Comparison of ENCODE assay signal across 8 mouse cellular contexts in the genomic region with DNA sequence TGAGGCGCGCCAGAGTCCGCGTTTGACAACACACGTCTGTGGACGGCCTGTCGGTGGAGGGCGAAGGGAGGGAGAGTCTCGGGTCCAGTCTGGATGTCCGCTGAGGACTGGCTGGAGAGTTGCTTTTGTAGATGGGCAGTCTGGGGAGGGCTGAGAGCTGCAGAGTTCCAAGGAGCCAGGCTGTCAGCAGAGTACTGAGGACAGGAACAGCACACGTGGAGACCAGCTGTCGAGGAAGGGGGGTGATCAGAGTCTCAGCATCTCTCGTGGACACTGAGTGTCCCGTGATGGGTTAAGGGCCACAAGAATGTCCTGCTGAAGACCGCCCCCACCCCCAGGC. TPM values are rescaled to one million over a fixed set of nuclear protein-coding genes. Genes with fewer than 3 reads are reported as not detected.
DNase-seq lines count a peak whose midpoint lies in the region; ATAC-seq and TF ChIP-seq lines count a peak whose summit lies in the region.

No protein-coding gene starts in this region.

- ATAC-seq in hindbrain, embryonic 14.5 days (ENCODE audit: low FRiP score), result no peak
- ATAC-seq in midbrain, embryonic 13.5 days, result peak; percentile 74

- H3K27ac ChIP-seq in kidney, adult 2 months (ENCODE audit: insufficient read depth, low read depth, low read length), result peak overlapping the region; percentile 39
- H3K27ac ChIP-seq in brown adipose tissue, adult 24 weeks (replicated peaks; ENCODE audit: low read depth, low read length), result no peak overlapping the region
- H3K27ac ChIP-seq in hindbrain, embryonic 14.5 days, result peak overlapping the region; percentile 68; the same call in 1 of the 2 replicates
- peak overlapping the region; percentile 69 for H3K27ac ChIP-seq in midbrain, embryonic 13.5 days

- H3K4me1 ChIP-seq in kidney, adult 2 months (ENCODE audit: control insufficient read depth, insufficient read depth, low read length), result peaks cover 9% of the 10 kb centered on the region; the same call in 1 of the 2 replicates
- H3K4me1 ChIP-seq in brown adipose tissue, adult 24 weeks (ENCODE audit: control insufficient read depth, insufficient read depth, insufficient read length, low read length), result peaks cover 2% of the 10 kb centered on the region; the same call in 1 of the 2 replicates
- peaks cover 7% of the 10 kb centered on the region; the same call in 1 of the 2 replicates for H3K4me1 ChIP-seq in hindbrain, embryonic 14.5 days (replicated peaks; ENCODE audit: control insufficient read depth, insufficient read depth, low read length)
- H3K4me1 ChIP-seq in midbrain, embryonic 13.5 days (replicated peaks), result peaks cover 18% of the 10 kb centered on the region

- TF ChIP-seq POLR2A in kidney, adult 2 months (IDR thresholded peaks at IDR 0.05; ENCODE audit: low read depth, low read length), result no peak

- H3K9ac ChIP-seq in hindbrain, embryonic 14.5 days, result peak overlapping the region; percentile 72
- peak overlapping the region; percentile 85 for H3K9ac ChIP-seq in midbrain, embryonic 13.5 days (replicated peaks)

- H3K4me3 ChIP-seq in kidney, adult 2 months (ENCODE audit: insufficient read depth, low read depth, low read length), result peak overlapping the region; percentile 94
- peak overlapping the region; percentile 67 for H3K4me3 ChIP-seq in brown adipose tissue, adult 24 weeks (ENCODE audit: insufficient read depth, low read depth, low read length)
- peak overlapping the region; percentile 78 for H3K4me3 ChIP-seq in hindbrain, embryonic 14.5 days (replicated peaks; ENCODE audit: low read length)
- H3K4me3 ChIP-seq in midbrain, embryonic 13.5 days (replicated peaks), result peak overlapping the region; percentile 71

- DNase-seq in kidney, adult 2 months, result no peak
- DNase-seq in kidney, postnatal 4 days, result no peak
- DNase-seq in hindbrain, embryonic 14.5 days (ENCODE audit: low spot score), result no peak
- no peak for DNase-seq in cerebellum, postnatal 4 days (ENCODE audit: low spot score in 2 of 2)
- no peak for DNase-seq in layer of hippocampus, adult 11-12 months (ENCODE audit: low spot score)
- DNase-seq in frontal cortex, postnatal 10 days (ENCODE audit: low spot score in 2 of 2), result no peak

- peak overlapping the region; percentile 78 for H3K4me2 ChIP-seq in hindbrain, embryonic 14.5 days (replicated peaks)
- peak overlapping the region; percentile 89 for H3K4me2 ChIP-seq in midbrain, embryonic 13.5 days (replicated peaks)

- no peak for TF ChIP-seq CTCF in kidney, adult 2 months (conservative IDR thresholded peaks at IDR 0.05; ENCODE audit: insufficient read depth, insufficient read length, low read depth, low read length)

- under 1% methylated on average over 15 of the region's 15 CpGs for WGBS in kidney, adult 2 months
- 0% methylated on average over 15 of the region's 15 CpGs for WGBS in hindbrain, embryonic 14.5 days
- WGBS in midbrain, embryonic 13.5 days, result 2% methylated on average over 15 of the region's 15 CpGs

- no peaks in the 10 kb centered on the region for H3K27me3 ChIP-seq in kidney, adult 2 months (replicated peaks; ENCODE audit: control insufficient read depth, insufficient read depth, low read length)
- no peaks in the 10 kb centered on the region for H3K27me3 ChIP-seq in hindbrain, embryonic 14.5 days (ENCODE audit: control insufficient read depth, insufficient read depth, low read length)
- no peaks in the 10 kb centered on the region for H3K27me3 ChIP-seq in midbrain, embryonic 13.5 days

- H3K9me3 ChIP-seq in hindbrain, embryonic 14.5 days (ENCODE audit: control insufficient read depth, low read length), result no peaks in the 10 kb centered on the region
- no peaks in the 10 kb centered on the region for H3K9me3 ChIP-seq in midbrain, embryonic 13.5 days

- no peaks in the 10 kb centered on the region for H3K36me3 ChIP-seq in kidney, adult 2 months (ENCODE audit: control insufficient read depth, insufficient read depth, low read length)
- H3K36me3 ChIP-seq in hindbrain, embryonic 14.5 days (replicated peaks; ENCODE audit: control insufficient read depth, insufficient read depth), result peaks cover 29% of the 10 kb centered on the region
- peaks cover 16% of the 10 kb centered on the region for H3K36me3 ChIP-seq in midbrain, embryonic 13.5 days

RNA-seq across cellular contexts. Expression of a gene that starts 0.4 kb away (rescaled TPM):
- polyA plus RNA-seq in kidney, adult 2 months (2012; rRNA removed), result 10.4 and 12.5 TPM in 2 replicates
- polyA plus RNA-seq in brown adipose tissue, adult 24 weeks (2012; ENCODE audit: insufficient read depth, insufficient read length, missing spikeins), result 3.4 and 8.6 TPM in 2 replicates
- polyA plus RNA-seq in hindbrain, embryonic 14.5 days (2014; fragmentation: Nextera tagmentation; extraction: Ambion mirVana), result 5.0 and 5.2 TPM in 2 replicates
- polyA plus RNA-seq in midbrain, embryonic 13.5 days (2015; fragmentation: Nextera tagmentation; extraction: Ambion mirVana), result 3.6 and 4.6 TPM in 2 replicates

RNA-seq across cellular contexts. Expression of a gene that starts 33.7 kb away (rescaled TPM):
- 95.0 and 97.8 TPM in 2 replicates for polyA plus RNA-seq in kidney, adult 2 months (2012; rRNA removed)
- polyA plus RNA-seq in brown adipose tissue, adult 24 weeks (2012; ENCODE audit: insufficient read depth, insufficient read length, missing spikeins), result 109 and 148 TPM in 2 replicates
- 65.1 and 80.2 TPM in 2 replicates for polyA plus RNA-seq in hindbrain, embryonic 14.5 days (2014; fragmentation: Nextera tagmentation; extraction: Ambion mirVana)
- 74.3 and 91.0 TPM in 2 replicates for polyA plus RNA-seq in midbrain, embryonic 13.5 days (2015; fragmentation: Nextera tagmentation; extraction: Ambion mirVana)
